Mouse (Mus musculus) lung, postnatal 0 days (tissue): Measurements from ENCODE around the gene Cyb5d1. TPM values are rescaled to one million over a fixed set of nuclear protein-coding genes. Genes with fewer than 3 reads are reported as not detected.

Experiments
- ATAC-seq: fragments of 200-750 bp; cut with Nextera tagmentation; 2 replicates; pipeline ENCODE4 v1.8.0; 2017; ENCODE audit warnings: moderate library complexity
- DNase-seq: peaks from one replicate; pipeline ENCODE4 v3.0.0-alpha.2; 2016; ENCODE audit warnings: low spot score
- H3K27ac ChIP-seq: fragments of 300-500 bp; sonication (generic); 2 replicates; pipeline ENCODE4 v1.5.1; 2014; ENCODE audit warnings: antibody characterized with exemption, mild to moderate bottlenecking, low read length, mixed read lengths
- H3K27me3 ChIP-seq: fragments of 300-500 bp; sonication (generic); replicated peaks from 2 replicates; pipeline ENCODE4 v1.6.1; 2014; ENCODE audit warnings: low read length, mixed read lengths; ENCODE audit not compliant: insufficient read depth
- H3K36me3 ChIP-seq: fragments of 300-500 bp; sonication (generic); 2 replicates; pipeline ENCODE4 v1.6.1; 2014; ENCODE audit warnings: low read length, mixed read lengths; ENCODE audit not compliant: insufficient read depth
- H3K4me1 ChIP-seq: fragments of 300-500 bp; sonication (generic); 2 replicates; pipeline ENCODE4 v1.6.1; 2014; ENCODE audit warnings: antibody characterized with exemption, low read depth, low read length, mixed read lengths; ENCODE audit not compliant: insufficient read depth
- H3K4me2 ChIP-seq: fragments of 300-500 bp; sonication (generic); replicated peaks from 2 replicates; pipeline ENCODE4 v1.6.1; 2014; ENCODE audit warnings: low read depth, mild to moderate bottlenecking, low read length, moderate library complexity, mixed read lengths
- H3K4me3 ChIP-seq: fragments of 300-500 bp; sonication (generic); 2 replicates; pipeline ENCODE4 v1.5.1; 2014; ENCODE audit warnings: low read depth, low read length
- H3K9ac ChIP-seq: fragments of 300-500 bp; sonication (generic); replicated peaks from 2 replicates; pipeline ENCODE4 v1.6.1; 2014; ENCODE audit warnings: low read depth, mild to moderate bottlenecking
- H3K9me3 ChIP-seq: fragments of 300-500 bp; sonication (generic); 2 replicates; pipeline ENCODE4 v1.6.1; 2016; ENCODE audit warnings: low read length, mixed read lengths
- CTCF ChIP-seq: IDR thresholded peaks from 2 replicates; pipeline ENCODE4 v1.5.1; 2016; ENCODE audit warnings: antibody characterized with exemption, mild to moderate bottlenecking
- EP300 ChIP-seq: IDR thresholded peaks from 2 replicates; pipeline ENCODE4 v1.6.1; 2016; ENCODE audit warnings: antibody characterized with exemption, mild to moderate bottlenecking, control low read depth
- WGBS: fragments of 180-500 bp; shearing (Covaris S2); extraction: QIAGEN DNeasy Blood & Tissue Kit; methylation state at CpG from one replicate; pipeline ENCODE4 v1.1.7; 2014; 5-methylcytosine and 5-hydroxymethylcytosine counted together
- polyA plus RNA-seq: library from polyadenylated mRNA; unstranded; fragments of >200 nt; fragmentation: Nextera tagmentation; extraction: Ambion mirVana; gene quantifications from 2 replicates; pipeline ENCODE4 v1.2.1, GENCODE M21; 2015

Cyb5d1 gene
- polyA plus RNA-seq, 1 experiment from 2014 or later: 16.3 TPM

- WGBS: 85% methylated on average over 16 of the region's 16 CpGs
These were observed 11.7 kb upstream of the Cyb5d1 start for GRCm38 (mm10) chr11:69406867-69407723.

GRCm38 (mm10) chr11:69406282-69406681, 10.9 kb upstream of the Cyb5d1 start:
- Histone ChIP-seq H3K27me3 (no peaks in the 10 kb centered on the region), H3K27ac (no peak overlapping the region), H3K4me2 (no peak overlapping the region), H3K4me3 (no peak overlapping the region), H3K36me3 (peaks cover 47% of the 10 kb centered on the region), H3K9ac (no peak overlapping the region), H3K4me1 (peaks cover 5% of the 10 kb centered on the region), H3K9me3 (no peaks in the 10 kb centered on the region)
- 90% methylated on average over 19 of the region's 19 CpGs for WGBS
- TF ChIP-seq CTCF (no peak), EP300 (no peak)
- DNase-seq (no peak), ATAC-seq (no peak)

More at GRCm38 (mm10) chr11:69406867-69407723, 11.7 kb upstream of the Cyb5d1 start:
- Histone ChIP-seq H3K27me3 (no peaks in the 10 kb centered on the region), H3K36me3 (peaks cover 44% of the 10 kb centered on the region), H3K9ac (no peak overlapping the region), H3K4me2 (no peak overlapping the region), H3K4me1 (peaks cover 9% of the 10 kb centered on the region), H3K27ac (no peak overlapping the region), H3K4me3 (no peak overlapping the region), H3K9me3 (no peaks in the 10 kb centered on the region)
- DNase-seq (no peak), ATAC-seq (no peak)
- TF ChIP-seq EP300 (no peak), CTCF (no peak)

GRCm38 (mm10) chr11:69405397-69406200, 10.2 kb upstream of the Cyb5d1 start:
- no peak overlapping the region for H3K9ac ChIP-seq
- peaks cover 5% of the 10 kb centered on the region for H3K4me1 ChIP-seq
- TF ChIP-seq CTCF (no peak), EP300 (no peak)
- no peak overlapping the region for H3K4me2 ChIP-seq
- H3K27me3 ChIP-seq: no peaks in the 10 kb centered on the region
- 89% methylated on average over 24 of the region's 24 CpGs for WGBS
- ATAC-seq (no peak), DNase-seq (no peak)
- no peak overlapping the region for H3K27ac ChIP-seq
- H3K36me3 ChIP-seq: peaks cover 47% of the 10 kb centered on the region
- H3K9me3 ChIP-seq: no peaks in the 10 kb centered on the region
- no peak overlapping the region for H3K4me3 ChIP-seq

GRCm38 (mm10) chr11:69404595-69405396, 9.4 kb upstream of the Cyb5d1 start:
- 87% methylated on average over 23 of the region's 24 CpGs for WGBS
- H3K9me3 ChIP-seq: no peaks in the 10 kb centered on the region
- no peak for ATAC-seq
- H3K36me3 ChIP-seq: peaks cover 49% of the 10 kb centered on the region
- H3K4me3 ChIP-seq: no peak overlapping the region
- no peak overlapping the region for H3K9ac ChIP-seq
- TF ChIP-seq EP300 (no peak), CTCF (no peak)
- no peak overlapping the region for H3K4me2 ChIP-seq
- DNase-seq: no peak
- no peak overlapping the region for H3K27ac ChIP-seq
- no peaks in the 10 kb centered on the region for H3K27me3 ChIP-seq
- H3K4me1 ChIP-seq: peaks cover 5% of the 10 kb centered on the region

GRCm38 (mm10) chr11:69403691-69404594, 8.5 kb upstream of the Cyb5d1 start:
- Histone ChIP-seq H3K4me3 (no peak overlapping the region), H3K27ac (no peak overlapping the region), H3K4me1 (peaks cover 5% of the 10 kb centered on the region), H3K27me3 (no peaks in the 10 kb centered on the region), H3K4me2 (no peak overlapping the region), H3K9ac (no peak overlapping the region), H3K36me3 (peaks cover 53% of the 10 kb centered on the region), H3K9me3 (no peaks in the 10 kb centered on the region)
- ATAC-seq: no peak
- TF ChIP-seq CTCF: no peak
- no peak for TF ChIP-seq EP300
- no peak for DNase-seq
- WGBS: 91% methylated on average over 38 of the region's 38 CpGs
